Mouse (Mus musculus): ENCODE results near the gene Hip1r. TPM values are rescaled to one million over a fixed set of nuclear protein-coding genes. Genes with fewer than 3 reads are reported as not detected.

Hip1r gene
- polyA plus RNA-seq, 1 experiment, result not detected

DNA sequence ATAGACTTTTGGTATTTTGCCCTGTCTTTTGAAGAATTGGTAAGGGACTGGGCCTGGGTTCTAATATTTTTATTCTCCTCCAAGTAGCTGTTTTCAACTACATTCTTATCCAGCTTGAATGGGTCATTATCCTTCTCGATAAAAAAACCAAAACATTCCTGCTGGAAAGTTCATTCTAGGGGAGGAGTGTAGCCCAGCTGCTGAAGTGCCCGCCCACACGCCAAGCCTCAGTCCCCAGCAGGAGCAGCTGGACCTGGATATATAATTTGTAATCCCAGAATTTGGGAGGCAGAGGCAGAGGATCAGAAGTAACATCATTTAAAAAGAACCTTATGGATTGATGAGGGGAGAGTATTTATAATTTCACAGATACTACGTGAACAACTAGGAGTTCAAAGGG is 26.9 kb upstream of the Hip1r start:
- no peak for TF ChIP-seq CTCF (IDR thresholded peaks at IDR 0.05; ENCODE audit: insufficient read depth, low read depth, low read length)
- no peak for TF ChIP-seq POLR2A (IDR thresholded peaks at IDR 0.05; ENCODE audit: insufficient read depth, low read depth, low read length)
- no peak overlapping the region for H3K4me3 ChIP-seq (ENCODE audit: insufficient read depth, low read depth, low read length)
- H3K4me1 ChIP-seq (ENCODE audit: control insufficient read depth, insufficient read depth, low read length), result peaks cover 2% of the 10 kb centered on the region; the same call in 1 of the 2 replicates
- WGBS, result 58% methylated on average over 4 of the region's 4 CpGs
- no peak overlapping the region for H3K27ac ChIP-seq (ENCODE audit: insufficient read depth, low read depth, low read length)

DNA sequence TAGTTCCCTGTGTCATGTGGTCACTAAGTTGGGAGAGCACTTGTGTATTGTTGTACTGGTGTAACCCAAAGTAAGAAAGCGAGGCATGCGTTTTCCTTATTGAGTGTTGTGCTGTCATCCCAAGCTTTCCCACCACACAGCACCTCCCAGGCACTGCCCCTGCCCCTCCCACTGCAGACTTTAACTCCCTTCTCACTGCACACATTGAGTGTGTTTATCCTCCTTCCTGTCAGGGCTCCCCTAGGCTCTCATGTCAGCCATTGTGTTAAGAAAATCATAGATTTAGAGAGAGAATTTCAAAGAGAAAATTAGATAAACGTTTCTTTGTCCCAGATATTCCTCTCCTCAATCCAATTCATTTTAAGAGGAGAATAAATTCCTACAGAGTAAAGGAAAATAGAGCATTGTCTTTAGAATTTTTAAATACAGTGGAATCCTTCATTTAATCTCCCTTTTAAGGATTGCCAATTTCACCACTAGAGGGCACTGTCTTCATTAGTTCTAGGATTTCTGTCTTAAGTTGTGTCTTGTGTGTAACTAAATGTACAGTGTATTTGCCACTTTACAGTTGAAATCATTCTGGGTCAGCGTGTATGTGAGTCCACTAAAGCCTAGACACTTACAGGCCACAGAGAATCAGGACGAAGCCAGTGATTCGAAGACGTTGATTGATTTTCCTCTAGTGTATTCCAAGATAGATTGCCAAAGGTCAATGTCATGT is 26.2 kb upstream of the Hip1r start:
- Histone ChIP-seq H3K4me1 (ENCODE audit: control insufficient read depth, insufficient read depth, low read length) (peaks cover 2% of the 10 kb centered on the region; the same call in 1 of the 2 replicates), H3K4me3 (ENCODE audit: insufficient read depth, low read depth, low read length) (no peak overlapping the region), H3K27ac (ENCODE audit: insufficient read depth, low read depth, low read length) (no peak overlapping the region)
- 45% methylated on average over 7 of the region's 7 CpGs for WGBS
- TF ChIP-seq CTCF (IDR thresholded peaks at IDR 0.05; ENCODE audit: insufficient read depth, low read depth, low read length) (no peak), POLR2A (IDR thresholded peaks at IDR 0.05; ENCODE audit: insufficient read depth, low read depth, low read length) (no peak)

DNA sequence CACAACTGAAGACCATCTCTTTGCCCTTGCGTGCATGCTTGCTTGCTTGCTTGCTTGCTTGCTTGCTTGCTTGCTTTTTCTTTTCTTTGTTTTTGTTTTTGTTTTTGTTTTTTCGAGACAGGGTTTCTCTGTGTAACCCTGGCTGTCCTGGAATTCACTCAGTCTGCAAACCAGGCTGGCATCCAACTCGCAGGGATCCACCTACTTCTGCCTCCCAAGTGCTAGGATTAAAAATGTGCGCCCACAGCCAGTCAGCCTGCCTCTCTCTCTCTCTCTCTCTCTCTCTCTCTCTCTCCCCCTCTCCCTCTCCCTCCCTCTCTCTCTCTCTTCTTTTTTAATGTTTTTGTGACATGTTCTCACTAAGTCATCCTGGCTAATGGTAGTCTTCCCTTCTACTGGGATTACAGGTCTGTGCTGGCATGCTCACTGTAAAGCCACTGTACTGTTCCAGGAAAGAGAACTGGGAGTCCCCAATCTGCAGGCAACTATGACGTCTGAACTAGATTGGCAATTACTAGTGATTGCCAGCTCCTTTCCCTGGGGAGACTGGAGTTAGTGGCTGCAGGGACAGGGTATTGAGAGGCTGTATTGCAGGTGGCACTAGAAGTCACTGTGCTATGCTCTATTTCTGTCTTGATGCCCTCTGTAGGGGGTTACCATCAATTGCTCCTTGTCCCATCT is 20.9 kb upstream of the Hip1r start:
- H3K4me3 ChIP-seq (ENCODE audit: insufficient read depth, low read depth, low read length), result no peak overlapping the region
- TF ChIP-seq POLR2A (IDR thresholded peaks at IDR 0.05; ENCODE audit: insufficient read depth, low read depth, low read length), result no peak
- no peak for TF ChIP-seq CTCF (IDR thresholded peaks at IDR 0.05; ENCODE audit: insufficient read depth, low read depth, low read length)
- 0 out of 2 replicates have a peak overlapping the region, but pooled peaks have one; percentile 40 for H3K27ac ChIP-seq (ENCODE audit: insufficient read depth, low read depth, low read length)
- peaks cover 5% of the 10 kb centered on the region for H3K4me1 ChIP-seq (ENCODE audit: control insufficient read depth, insufficient read depth, low read length)
- WGBS, result 23% methylated on average over 5 of the region's 5 CpGs

DNA sequence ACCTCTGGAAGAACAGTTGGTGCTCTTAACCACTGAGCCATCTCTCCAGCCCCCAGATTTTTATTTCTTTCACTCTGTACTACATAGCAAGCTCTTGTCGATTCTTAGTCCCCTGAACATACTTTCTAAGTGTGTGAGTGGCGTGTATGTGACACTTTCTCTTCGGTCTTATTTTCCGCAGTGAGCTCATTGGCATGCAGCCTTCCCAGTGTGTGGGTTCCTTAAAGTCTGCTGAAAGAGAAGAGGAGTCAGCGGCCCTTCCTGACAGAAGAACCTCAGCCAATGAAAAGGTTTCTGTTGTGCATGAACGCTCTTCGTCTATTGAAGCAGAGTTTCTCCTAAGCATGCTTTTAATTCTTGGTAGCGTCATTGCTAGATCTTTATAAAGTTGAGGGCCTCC is 16.2 kb upstream of the Hip1r start:
- TF ChIP-seq POLR2A (IDR thresholded peaks at IDR 0.05; ENCODE audit: insufficient read depth, low read depth, low read length), result no peak
- Histone ChIP-seq H3K4me3 (ENCODE audit: insufficient read depth, low read depth, low read length) (no peak overlapping the region), H3K27ac (ENCODE audit: insufficient read depth, low read depth, low read length) (no peak overlapping the region), H3K4me1 (ENCODE audit: control insufficient read depth, insufficient read depth, low read length) (peaks cover 5% of the 10 kb centered on the region)
- WGBS, result 76% methylated on average over 8 of the region's 8 CpGs

DNA sequence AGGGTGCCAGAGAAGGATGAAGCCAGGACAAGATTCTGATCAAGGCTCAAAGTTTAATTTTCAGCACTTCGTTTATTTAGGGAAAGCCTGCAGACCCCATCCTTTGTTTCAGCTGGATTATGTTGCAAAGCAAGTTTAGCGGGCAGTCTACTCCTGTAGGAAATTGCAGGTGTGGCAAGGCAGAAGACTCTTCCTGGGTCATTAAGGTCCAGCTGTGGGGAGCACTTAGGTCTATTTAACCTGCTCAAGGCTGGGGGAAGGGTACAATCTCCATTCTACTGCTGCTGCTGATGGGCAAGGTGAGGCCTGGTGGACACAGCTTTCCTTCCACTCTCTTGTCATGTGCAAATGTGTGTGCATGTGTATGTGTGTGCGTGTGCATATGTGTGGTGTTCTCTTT is 14.4 kb upstream of the Hip1r start:
- 91% methylated on average over 3 of the region's 3 CpGs for WGBS
- Histone ChIP-seq H3K4me1 (ENCODE audit: control insufficient read depth, insufficient read depth, low read length) (peaks cover 5% of the 10 kb centered on the region), H3K4me3 (ENCODE audit: insufficient read depth, low read depth, low read length) (no peak overlapping the region), H3K27ac (ENCODE audit: insufficient read depth, low read depth, low read length) (no peak overlapping the region)
- TF ChIP-seq CTCF (IDR thresholded peaks at IDR 0.05; ENCODE audit: insufficient read depth, low read depth, low read length) (no peak), POLR2A (IDR thresholded peaks at IDR 0.05; ENCODE audit: insufficient read depth, low read depth, low read length) (no peak)

DNA sequence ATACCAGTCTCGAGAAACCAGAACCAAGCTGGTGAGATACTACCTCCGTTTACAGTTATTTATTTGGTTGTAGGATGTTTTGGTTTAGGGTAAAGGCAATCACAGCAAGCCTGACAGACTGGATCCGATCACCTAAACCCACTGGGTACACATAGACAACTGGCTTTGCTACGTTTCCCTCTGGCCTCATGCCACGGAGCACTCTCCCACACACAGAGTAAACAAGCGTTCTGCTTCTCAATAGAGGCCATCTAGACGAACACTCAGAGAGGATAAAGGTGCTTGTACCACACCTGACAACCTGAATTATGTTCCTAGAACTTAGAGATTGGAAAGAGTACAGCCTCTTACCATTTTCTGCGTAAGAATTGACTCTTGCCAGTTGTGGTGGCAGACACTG is 13.3 kb upstream of the Hip1r start:
- no peak overlapping the region for H3K4me3 ChIP-seq (ENCODE audit: insufficient read depth, low read depth, low read length)
- H3K27ac ChIP-seq (ENCODE audit: insufficient read depth, low read depth, low read length), result no peak overlapping the region
- H3K4me1 ChIP-seq (ENCODE audit: control insufficient read depth, insufficient read depth, low read length), result no peaks in the 10 kb centered on the region
- WGBS, result 86% methylated on average over 8 of the region's 8 CpGs
- no peak for TF ChIP-seq POLR2A (IDR thresholded peaks at IDR 0.05; ENCODE audit: insufficient read depth, low read depth, low read length)
- no peak for TF ChIP-seq CTCF (IDR thresholded peaks at IDR 0.05; ENCODE audit: insufficient read depth, low read depth, low read length)

DNA sequence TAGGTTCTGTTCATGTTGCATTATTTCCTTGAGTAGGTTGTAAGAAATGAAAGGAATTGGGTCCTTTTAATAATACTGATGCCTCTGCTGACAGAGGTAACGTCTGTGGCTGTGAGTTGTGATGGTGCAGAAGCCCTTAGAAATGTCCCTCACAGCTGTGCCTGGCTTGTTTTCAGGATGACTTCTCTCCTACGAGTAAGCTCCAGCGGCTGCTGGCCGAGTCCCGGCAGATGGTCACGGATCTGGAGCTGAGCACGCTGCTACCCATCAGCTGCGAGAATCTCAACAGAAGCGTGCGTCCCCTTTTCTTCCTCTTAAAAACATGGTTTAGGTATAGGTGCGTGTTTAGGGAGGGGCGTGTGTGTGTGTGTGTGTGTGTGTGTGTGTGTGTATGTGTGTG is 12.4 kb upstream of the Hip1r start:
- 68% methylated on average over 12 of the region's 12 CpGs for WGBS
- no peak for TF ChIP-seq POLR2A (IDR thresholded peaks at IDR 0.05; ENCODE audit: insufficient read depth, low read depth, low read length)
- TF ChIP-seq CTCF (IDR thresholded peaks at IDR 0.05; ENCODE audit: insufficient read depth, low read depth, low read length), result no peak
- Histone ChIP-seq H3K4me3 (ENCODE audit: insufficient read depth, low read depth, low read length) (no peak overlapping the region), H3K4me1 (ENCODE audit: control insufficient read depth, insufficient read depth, low read length) (no peaks in the 10 kb centered on the region), H3K27ac (ENCODE audit: insufficient read depth, low read depth, low read length) (no peak overlapping the region)

DNA sequence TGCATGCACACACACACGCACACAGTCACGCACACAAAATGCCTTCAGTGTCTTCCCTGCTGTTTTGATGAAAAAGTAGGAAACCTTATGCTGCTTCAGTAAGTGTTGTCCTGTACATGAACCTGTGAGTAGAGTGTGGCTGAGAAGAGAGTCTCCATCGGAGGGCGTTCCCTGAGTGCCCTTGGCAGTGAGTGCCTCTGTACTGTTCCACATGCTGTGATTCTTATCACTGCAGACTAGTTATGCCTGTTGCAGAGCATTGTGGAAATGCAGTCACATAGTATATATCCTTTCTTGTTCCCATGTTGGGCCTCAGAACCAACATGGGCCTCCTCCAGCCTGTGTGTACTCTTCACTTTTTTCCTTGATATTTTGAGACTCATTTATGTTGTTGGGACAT is 9.2 kb upstream of the Hip1r start:
- Histone ChIP-seq H3K4me3 (ENCODE audit: insufficient read depth, low read depth, low read length) (no peak overlapping the region), H3K4me1 (ENCODE audit: control insufficient read depth, insufficient read depth, low read length) (peaks cover under 1% of the 10 kb centered on the region; the same call in 1 of the 2 replicates), H3K27ac (ENCODE audit: insufficient read depth, low read depth, low read length) (no peak overlapping the region)
- no peak for TF ChIP-seq POLR2A (IDR thresholded peaks at IDR 0.05; ENCODE audit: insufficient read depth, low read depth, low read length)
- no peak for TF ChIP-seq CTCF (IDR thresholded peaks at IDR 0.05; ENCODE audit: insufficient read depth, low read depth, low read length)
- 95% methylated on average over 4 of the region's 4 CpGs for WGBS

DNA sequence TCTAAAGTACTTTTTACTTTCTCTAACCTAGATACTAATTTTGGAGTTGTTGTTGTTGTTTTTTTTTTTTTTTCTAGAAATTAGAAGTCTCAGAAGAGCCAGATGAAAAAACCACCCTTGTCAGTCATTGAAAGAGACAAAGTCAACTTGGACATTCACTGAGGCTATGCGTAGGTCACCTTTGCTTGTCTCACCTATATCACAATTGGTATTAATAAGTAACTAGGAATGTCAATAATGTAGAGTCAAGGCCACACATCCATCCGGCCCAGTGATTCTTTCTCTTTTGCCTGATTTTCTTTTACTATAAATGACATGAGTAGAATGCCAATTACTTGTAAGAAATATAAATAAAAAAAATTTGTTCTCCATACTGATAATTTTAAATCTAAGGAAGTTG is 6.7 kb upstream of the Hip1r start:
- 94% methylated on average over 2 of the region's 2 CpGs for WGBS
- TF ChIP-seq CTCF (IDR thresholded peaks at IDR 0.05; ENCODE audit: insufficient read depth, low read depth, low read length), result no peak
- no peak for TF ChIP-seq POLR2A (IDR thresholded peaks at IDR 0.05; ENCODE audit: insufficient read depth, low read depth, low read length)
- H3K4me3 ChIP-seq (ENCODE audit: insufficient read depth, low read depth, low read length), result no peak overlapping the region
- H3K4me1 ChIP-seq (ENCODE audit: control insufficient read depth, insufficient read depth, low read length), result peaks cover 2% of the 10 kb centered on the region
- H3K27ac ChIP-seq (ENCODE audit: insufficient read depth, low read depth, low read length), result no peak overlapping the region
